Mouse (Mus musculus) heart, postnatal 0 days (tissue): ENCODE measurements around the gene Rpp25l. TPM values are rescaled to one million over a fixed set of nuclear protein-coding genes. Genes with fewer than 3 reads are reported as not detected.

Experiments
- ATAC-seq: fragments of 200-750 bp; cut with Nextera tagmentation; 2 replicates; pipeline ENCODE4 v1.8.0; 2017; ENCODE audit warnings: low read depth, moderate number of reproducible peaks, moderate library complexity; ENCODE audit not compliant: insufficient read depth
- DNase-seq: peaks from one replicate; pipeline ENCODE4 v3.0.0-alpha.2; 2016; ENCODE audit warnings: low spot score
- H3K27ac ChIP-seq: fragments of 300-500 bp; sonication (generic); 2 replicates; pipeline ENCODE4 v1.5.1; 2014; ENCODE audit warnings: low read depth, mild to moderate bottlenecking
- H3K27me3 ChIP-seq: fragments of 300-500 bp; sonication (generic); 2 replicates; pipeline ENCODE4 v1.6.1; 2014; ENCODE audit warnings: low read length, mixed read lengths; ENCODE audit not compliant: control insufficient read depth, insufficient read depth
- H3K36me3 ChIP-seq: fragments of 300-500 bp; sonication (generic); replicated peaks from 2 replicates; pipeline ENCODE4 v1.6.1; 2014; ENCODE audit warnings: low read length, mixed read lengths; ENCODE audit not compliant: control insufficient read depth, insufficient read depth
- H3K4me1 ChIP-seq: fragments of 300-500 bp; sonication (generic); 2 replicates; pipeline ENCODE4 v1.6.1; 2014; ENCODE audit warnings: antibody characterized with exemption; ENCODE audit not compliant: control insufficient read depth, insufficient read depth
- H3K4me2 ChIP-seq: fragments of 300-500 bp; sonication (generic); 2 replicates; pipeline ENCODE4 v1.6.1; 2014; ENCODE audit warnings: low read depth, mild to moderate bottlenecking, low read length, moderate library complexity
- H3K4me3 ChIP-seq: fragments of 300-500 bp; sonication (generic); 2 replicates; pipeline ENCODE4 v1.5.1; 2014; ENCODE audit warnings: low read depth, low read length
- H3K9ac ChIP-seq: fragments of 300-500 bp; sonication (generic); replicated peaks from 2 replicates; pipeline ENCODE4 v1.6.1; 2014; ENCODE audit warnings: low read depth, low read length, mixed read lengths
- H3K9me3 ChIP-seq: fragments of 300-500 bp; sonication (generic); replicated peaks from 2 replicates; pipeline ENCODE4 v1.6.1; 2016; ENCODE audit warnings: low read length; ENCODE audit not compliant: control insufficient read depth
- CTCF ChIP-seq: IDR thresholded peaks from 2 replicates; pipeline ENCODE4 v1.5.1; 2016; ENCODE audit warnings: antibody characterized with exemption, control low read depth, low read depth
- EP300 ChIP-seq: IDR thresholded peaks from 2 replicates; pipeline ENCODE4 v1.6.1; 2016; ENCODE audit warnings: antibody characterized with exemption, low read depth
- WGBS: fragments of 180-500 bp; shearing (Covaris S2); extraction: QIAGEN DNeasy Blood & Tissue Kit; methylation state at CpG from one replicate; pipeline ENCODE4 v1.1.7; 2014; 5-methylcytosine and 5-hydroxymethylcytosine counted together
- polyA plus RNA-seq: library from polyadenylated mRNA; unstranded; fragments of >200 nt; fragmentation: Nextera tagmentation; extraction: Ambion mirVana; gene quantifications from 2 replicates; pipeline ENCODE4 v1.2.1, GENCODE M21; 2015
- total RNA-seq: library from RNA; depleted of rRNA; stranded (reverse); fragments of >200 nt; gene quantifications from 2 replicates; pipeline ENCODE4 v1.2.3, GENCODE M21; 2014; ENCODE audit warnings: low replicate concordance

Rpp25l gene
- total and polyA plus RNA-seq, 2 experiments from 2014 or later = 38.9 to 49.8 TPM

- Histone ChIP-seq H3K4me2 (peak overlapping the region; percentile 69), H3K27ac (peak overlapping the region; percentile 84), H3K4me3 (peak overlapping the region; percentile 60), H3K9me3 (no peaks in the 10 kb centered on the region), H3K36me3 (peaks cover 10% of the 10 kb centered on the region; the same call in 1 of the 2 replicates), H3K9ac (peak overlapping the region; percentile 43), H3K27me3 (no peaks in the 10 kb centered on the region), H3K4me1 (peaks cover 14% of the 10 kb centered on the region)
- TF ChIP-seq CTCF = peak; percentile 16; the same call in 1 of the 2 replicates
- peak; percentile 54; the same call in 1 of the 2 replicates for TF ChIP-seq EP300
- ATAC-seq (peak; percentile 97), DNase-seq (peak; percentile 93)
- under 1% methylated on average over 27 of the region's 27 CpGs for WGBS
These were observed 27.8 kb upstream of the Rpp25l start for GRCm38 (mm10) chr4:41741158-41741560.

- ATAC-seq = peak; percentile 65
- H3K4me1 ChIP-seq = peaks cover 14% of the 10 kb centered on the region
These were observed 27.2 kb upstream of the Rpp25l start for GRCm38 (mm10) chr4:41740380-41741157.

GRCm38 (mm10) chr4:41739260-41739659 lies 25.9 kb upstream of the Rpp25l start:
- WGBS = 95% methylated on average over 13 of the region's 13 CpGs
- H3K27ac ChIP-seq = no peak overlapping the region
- peaks cover 10% of the 10 kb centered on the region; the same call in 1 of the 2 replicates for H3K36me3 ChIP-seq
- no peaks in the 10 kb centered on the region for H3K27me3 ChIP-seq
- H3K4me3 ChIP-seq = no peak overlapping the region
- DNase-seq (no peak), ATAC-seq (no peak)
- no peak overlapping the region for H3K4me2 ChIP-seq
- TF ChIP-seq CTCF (no peak), EP300 (no peak)
- H3K9ac ChIP-seq = no peak overlapping the region
- peaks cover 14% of the 10 kb centered on the region for H3K4me1 ChIP-seq
- H3K9me3 ChIP-seq = no peaks in the 10 kb centered on the region

More at GRCm38 (mm10) chr4:41740380-41741157, 27.2 kb upstream of the Rpp25l start:
- Histone ChIP-seq H3K9ac (peak overlapping the region; percentile 43), H3K27ac (peak overlapping the region; percentile 84), H3K27me3 (no peaks in the 10 kb centered on the region), H3K4me3 (peak overlapping the region; percentile 60), H3K4me2 (peak overlapping the region; percentile 69), H3K9me3 (no peaks in the 10 kb centered on the region), H3K36me3 (peaks cover 10% of the 10 kb centered on the region; the same call in 1 of the 2 replicates)
- TF ChIP-seq EP300 (no peak), CTCF (no peak)
- WGBS = under 1% methylated on average over 48 of the region's 48 CpGs
- peak; percentile 25 for DNase-seq

DNA sequence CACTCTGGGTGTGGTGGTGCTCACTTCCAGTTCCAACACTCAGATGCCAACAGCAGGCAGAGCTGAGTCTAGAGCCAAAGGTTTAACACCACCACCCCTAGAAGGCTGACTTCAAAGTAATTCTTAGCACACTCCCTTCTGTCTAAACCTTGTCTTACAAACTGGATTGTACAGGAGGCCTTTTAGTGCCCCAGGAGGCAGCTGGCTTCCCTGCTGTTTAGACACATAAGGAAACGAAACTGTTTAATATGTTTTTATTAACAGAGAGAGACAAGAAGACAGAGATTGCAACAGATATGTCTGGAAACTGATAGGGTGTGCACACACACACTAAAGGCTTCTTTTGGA lies 24.9 kb upstream of the Rpp25l start:
- Histone ChIP-seq H3K4me3 (no peak overlapping the region), H3K9ac (no peak overlapping the region), H3K4me1 (peaks cover 14% of the 10 kb centered on the region), H3K4me2 (no peak overlapping the region), H3K36me3 (peaks cover 10% of the 10 kb centered on the region; the same call in 1 of the 2 replicates), H3K27me3 (0 out of 2 replicates have a peak, but pooled peaks cover 3% of the 10 kb centered on the region), H3K9me3 (no peaks in the 10 kb centered on the region), H3K27ac (no peak overlapping the region)
- WGBS = 82% methylated on average over 1 of the region's 1 CpGs
- no peak for TF ChIP-seq EP300
- TF ChIP-seq CTCF = no peak
- no peak for ATAC-seq
- no peak for DNase-seq

DNA sequence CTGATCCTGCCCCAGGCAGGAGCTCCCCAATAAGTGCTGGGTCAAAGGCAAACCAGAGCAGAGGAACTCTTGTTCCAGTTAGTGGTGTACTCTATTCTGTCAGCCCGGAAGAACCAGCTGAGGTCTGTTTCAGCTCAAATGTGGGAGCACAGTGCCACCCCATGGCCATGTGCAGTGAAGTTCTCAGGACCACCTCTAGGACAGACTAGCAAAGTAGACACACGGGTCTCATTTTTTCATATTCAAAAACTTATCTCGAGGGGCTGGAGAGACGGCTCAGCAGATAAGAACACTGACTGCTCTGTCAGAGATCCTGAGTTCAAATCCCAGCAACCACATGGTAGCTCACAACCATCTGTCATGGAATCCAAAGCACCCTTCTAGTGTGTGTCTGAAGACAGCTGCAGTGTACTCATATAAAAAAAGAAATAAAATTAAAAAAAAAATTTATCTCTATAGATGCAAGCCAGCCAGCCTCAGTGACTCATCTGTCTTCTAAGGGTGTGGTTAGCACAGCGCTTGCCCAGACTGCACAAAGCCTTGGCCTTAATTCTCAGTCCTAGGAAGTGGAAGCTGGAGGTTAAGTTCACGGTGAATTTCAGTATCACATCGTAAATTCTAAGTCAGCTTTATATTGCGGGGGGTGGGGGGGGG lies 24.4 kb upstream of the Rpp25l start:
- WGBS = 35% methylated on average over 8 of the region's 8 CpGs
- Histone ChIP-seq H3K9ac (no peak overlapping the region), H3K4me3 (no peak overlapping the region), H3K27ac (no peak overlapping the region), H3K4me1 (peaks cover 14% of the 10 kb centered on the region), H3K9me3 (no peaks in the 10 kb centered on the region), H3K27me3 (0 out of 2 replicates have a peak, but pooled peaks cover 8% of the 10 kb centered on the region), H3K4me2 (no peak overlapping the region), H3K36me3 (peaks cover 10% of the 10 kb centered on the region; the same call in 1 of the 2 replicates)
- peak; percentile 67 for DNase-seq
- TF ChIP-seq EP300 = no peak
- TF ChIP-seq CTCF = peak; percentile 83
- ATAC-seq = peak; percentile 59
